Mouse (Mus musculus) midbrain, postnatal 0 days (tissue): ENCODE results near the gene Gm8251. TPM values are rescaled to one million over a fixed set of nuclear protein-coding genes. Genes with fewer than 3 reads are reported as not detected.

ENCODE experiments used
- ATAC-seq: fragments of 200-750 bp; cut with Nextera tagmentation; 2 replicates; pipeline ENCODE4 v1.8.0; 2017; ENCODE audit warnings: moderate number of reproducible peaks, mild to moderate bottlenecking, moderate TSS enrichment, moderate library complexity; ENCODE audit not compliant: low FRiP score
- DNase-seq: peaks from one replicate; pipeline ENCODE4 v3.0.0-alpha.2; 2015; ENCODE audit warnings: low spot score
- H3K27ac ChIP-seq: fragments of 300-500 bp; sonication (generic); 2 replicates; pipeline ENCODE4 v1.5.1; 2014; ENCODE audit warnings: low read depth, mild to moderate bottlenecking, low read length, mixed read lengths
- H3K27me3 ChIP-seq: fragments of 300-500 bp; sonication (generic); 2 replicates; pipeline ENCODE4 v1.6.1; 2014; ENCODE audit warnings: low read length, control low read depth, mixed read lengths; ENCODE audit not compliant: insufficient read depth
- H3K36me3 ChIP-seq: fragments of 300-500 bp; sonication (generic); 2 replicates; pipeline ENCODE4 v1.6.1; 2014; ENCODE audit warnings: low read length, control low read depth, mixed read lengths; ENCODE audit not compliant: insufficient read depth
- H3K4me1 ChIP-seq: fragments of 300-500 bp; sonication (generic); 2 replicates; pipeline ENCODE4 v1.6.1; 2014; ENCODE audit warnings: mild to moderate bottlenecking, control low read depth, antibody characterized with exemption, low read length, mixed read lengths; ENCODE audit not compliant: insufficient read depth
- H3K4me2 ChIP-seq: fragments of 300-500 bp; sonication (generic); 2 replicates; pipeline ENCODE4 v1.6.1; 2014; ENCODE audit warnings: low read depth, mild to moderate bottlenecking, low read length, mixed read lengths; ENCODE audit not compliant: poor library complexity, severe bottlenecking
- H3K4me3 ChIP-seq: fragments of 300-500 bp; sonication (generic); 2 replicates; pipeline ENCODE4 v1.5.1; 2014; ENCODE audit warnings: low read depth, mild to moderate bottlenecking, low read length, moderate library complexity
- H3K9ac ChIP-seq: fragments of 300-500 bp; sonication (generic); replicated peaks from 2 replicates; pipeline ENCODE4 v1.6.1; 2014; ENCODE audit warnings: mild to moderate bottlenecking, low read length, moderate library complexity, mixed read lengths; ENCODE audit not compliant: poor library complexity, severe bottlenecking
- H3K9me3 ChIP-seq: fragments of 300-500 bp; sonication (generic); 2 replicates; pipeline ENCODE4 v1.6.1; 2016; ENCODE audit warnings: low read length, control low read depth
- CTCF ChIP-seq: IDR thresholded peaks from 2 replicates; pipeline ENCODE4 v1.5.1; 2016; ENCODE audit warnings: antibody characterized with exemption, mild to moderate bottlenecking
- WGBS: fragments of 180-500 bp; shearing (Covaris S2); extraction: QIAGEN DNeasy Blood & Tissue Kit; methylation state at CpG from one replicate; pipeline ENCODE4 v1.1.7; 2014; 5-methylcytosine and 5-hydroxymethylcytosine counted together
- polyA plus RNA-seq: library from polyadenylated mRNA; unstranded; fragments of >200 nt; fragmentation: Nextera tagmentation; extraction: Ambion mirVana; gene quantifications from 2 replicates; pipeline ENCODE4 v1.2.1, GENCODE M21; 2015
- total RNA-seq: library from RNA; depleted of rRNA; stranded (reverse); fragments of >200 nt; gene quantifications from 2 replicates; pipeline ENCODE4 v1.2.3, GENCODE M21; 2014; rRNA removed

Gm8251 gene
- total RNA-seq (0.05 and 0.09 TPM in 2 replicates), polyA plus RNA-seq (not detected in 2 replicates)

DNA sequence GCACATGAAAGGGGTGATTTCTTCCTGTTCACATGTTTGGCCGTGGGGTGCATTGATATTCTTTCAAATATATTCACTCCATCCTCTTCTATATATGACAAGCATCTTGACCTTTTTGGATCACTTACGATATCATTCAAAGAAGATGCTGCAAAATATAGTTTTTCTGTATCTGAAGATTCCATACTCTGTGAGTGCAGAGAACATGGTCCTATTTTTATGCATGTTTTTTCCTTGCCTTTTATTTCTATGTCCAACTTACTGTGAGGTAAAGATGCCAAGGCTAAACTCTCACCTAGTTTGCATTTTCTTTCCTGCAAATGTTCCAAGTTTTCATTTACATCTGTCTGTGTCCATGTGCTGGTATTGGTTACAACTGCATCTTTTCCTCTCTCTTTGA lies at the start of gene Gm8251:
Gm8251 (minus strand) TSS at position 101 of the 400 bp plus-strand sequence.
- Histone ChIP-seq H3K4me2 (no peak within 1 kb of the TSS), H3K9me3 (no peaks in the 10 kb centered on the region)
- 95% methylated on average over 2 of the region's 2 CpGs for WGBS

DNA sequence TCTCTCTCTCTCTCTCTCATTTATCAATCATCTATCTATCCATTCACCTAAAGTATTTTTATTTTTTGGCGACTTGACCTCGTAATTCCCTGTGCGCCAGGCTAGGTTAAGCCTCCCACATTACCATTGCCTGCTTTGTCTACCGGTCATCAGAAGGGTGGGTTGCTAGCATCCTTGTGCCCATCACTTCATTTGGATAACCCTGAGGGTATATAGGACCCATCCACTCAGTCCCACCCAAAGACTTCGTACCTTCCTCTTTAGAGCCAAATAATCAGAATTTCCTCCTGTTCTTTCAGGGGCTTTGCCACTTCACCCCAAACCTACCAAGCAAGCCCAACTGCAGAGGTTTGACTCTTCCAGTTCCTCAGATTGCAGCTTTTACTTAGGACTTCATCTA lies 41.2 kb upstream of the Gm8251 start:
- TF ChIP-seq CTCF = no peak
- H3K36me3 ChIP-seq = peaks cover 5% of the 10 kb centered on the region; the same call in 1 of the 2 replicates
- H3K4me1 ChIP-seq = no peaks in the 10 kb centered on the region; the same call in 1 of the 2 replicates
- no peaks in the 10 kb centered on the region for H3K27me3 ChIP-seq
- ATAC-seq = no peak
- no peak for DNase-seq
- H3K9ac ChIP-seq = no peak overlapping the region
- peak overlapping the region; percentile 71 for H3K4me2 ChIP-seq
- peak overlapping the region; percentile 85 for H3K4me3 ChIP-seq
- no peaks in the 10 kb centered on the region for H3K9me3 ChIP-seq
- WGBS = 12% methylated on average over 5 of the region's 5 CpGs
- no peak overlapping the region for H3K27ac ChIP-seq

More for the DNA sequence above, at the start of gene Gm8251:
- Histone ChIP-seq H3K27ac (no peak within 1 kb of the TSS), H3K27me3 (no peaks in the 10 kb centered on the region), H3K9ac (no peak within 1 kb of the TSS), H3K4me1 (no peaks in the 10 kb centered on the region), H3K4me3 (no peak within 1 kb of the TSS), H3K36me3 (no peaks in the 10 kb centered on the region)
- no peak for TF ChIP-seq CTCF
- DNase-seq (no peak), ATAC-seq (no peak)

DNA sequence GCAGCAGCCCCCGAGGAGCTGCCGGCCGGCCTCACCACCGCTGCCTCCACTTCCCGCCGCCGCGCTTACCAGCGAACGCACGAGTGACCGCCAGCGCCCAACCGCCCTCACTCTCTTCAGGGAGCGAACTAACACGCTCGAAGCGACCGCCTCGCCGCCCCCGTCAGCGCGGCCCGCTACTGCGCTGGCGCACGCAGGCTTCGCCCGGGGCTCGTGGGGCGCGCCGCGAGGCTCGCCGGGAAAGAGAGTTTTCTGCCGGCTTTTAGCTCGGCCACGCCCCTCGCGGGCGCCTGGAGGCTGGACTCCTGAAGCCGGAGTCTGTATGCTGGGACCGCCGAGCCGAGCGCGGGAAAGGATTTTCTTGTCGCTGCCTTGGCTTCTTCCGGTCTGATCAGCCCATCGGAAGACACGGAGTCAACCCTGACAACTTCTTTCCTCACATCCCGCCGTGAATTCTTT lies 40.6 kb upstream of the Gm8251 start, which contains the start of gene Tex30:
Tex30 (minus strand) TSS at position 183 of the 459 bp plus-strand sequence.
- WGBS = under 1% methylated on average over 55 of the region's 55 CpGs
- peak within 1 kb of the TSS; percentile 85 for H3K4me3 ChIP-seq
- ATAC-seq (peak; percentile 98), DNase-seq (peak; percentile 98)
- no peaks in the 10 kb centered on the region for H3K27me3 ChIP-seq
- no peaks in the 10 kb centered on the region for H3K36me3 ChIP-seq
- no peaks in the 10 kb centered on the region for H3K9me3 ChIP-seq
- H3K9ac ChIP-seq = peak within 1 kb of the TSS; percentile 68
- 0 out of 2 replicates have a peak, but pooled peaks have one; percentile 10 for TF ChIP-seq CTCF
- peak within 1 kb of the TSS; percentile 71 for H3K4me2 ChIP-seq
- H3K27ac ChIP-seq = peak within 1 kb of the TSS; percentile 62; the same call in 1 of the 2 replicates
- H3K4me1 ChIP-seq = no peaks in the 10 kb centered on the region; the same call in 1 of the 2 replicates

DNA sequence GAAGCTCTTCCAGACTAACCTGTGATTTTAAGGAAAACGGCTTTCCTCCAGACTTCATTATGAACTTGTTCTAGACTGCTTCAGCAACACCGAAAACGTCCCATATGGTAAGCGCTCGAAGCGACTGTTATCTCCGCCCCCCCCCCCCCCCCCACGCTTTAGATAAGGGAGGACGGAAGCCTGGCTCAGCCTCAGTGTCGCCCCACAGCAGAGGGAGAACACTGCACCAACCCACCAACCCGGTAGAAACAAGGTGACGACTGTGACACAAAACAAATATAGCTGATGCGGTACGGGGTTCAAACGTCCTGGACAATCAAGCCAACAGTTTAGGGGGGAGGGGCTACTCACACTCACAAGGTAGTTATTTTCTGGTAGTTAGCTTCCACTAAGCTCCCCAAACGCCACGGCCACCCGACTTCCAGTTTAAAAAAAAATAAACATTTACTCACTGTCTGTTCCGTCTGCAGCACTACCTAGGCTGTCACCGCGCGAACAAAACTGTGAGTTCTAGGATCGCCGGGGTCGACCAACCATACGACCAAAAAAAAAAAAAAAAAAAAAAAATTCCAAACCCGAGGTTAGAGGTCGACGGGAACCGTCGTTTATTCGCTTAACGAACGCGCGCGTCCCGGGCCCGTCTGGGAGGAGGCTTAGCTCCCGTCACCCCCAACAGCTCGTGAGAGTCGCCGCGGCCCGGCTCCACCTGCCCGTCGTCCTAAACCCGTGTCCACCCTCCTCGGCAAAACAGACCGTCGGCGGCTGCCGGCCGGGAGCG lies 39.9 kb upstream of the Gm8251 start:
- peak; percentile 76 for ATAC-seq

GRCm38 (mm10) chr1:44064625-44065024 lies 2.9 kb upstream of the Gm8251 start:
- ATAC-seq (no peak), DNase-seq (peak; percentile 54)
- TF ChIP-seq CTCF = peak; percentile 63
- Histone ChIP-seq H3K36me3 (no peaks in the 10 kb centered on the region), H3K27ac (no peak overlapping the region), H3K9me3 (no peaks in the 10 kb centered on the region), H3K27me3 (no peaks in the 10 kb centered on the region), H3K4me2 (no peak overlapping the region), H3K9ac (no peak overlapping the region), H3K4me3 (no peak overlapping the region), H3K4me1 (no peaks in the 10 kb centered on the region)
- 0% methylated on average over 1 of the region's 1 CpGs for WGBS

More for the DNA sequence above, 39.9 kb upstream of the Gm8251 start:
- TF ChIP-seq CTCF = no peak
- H3K27ac ChIP-seq = peak overlapping the region; percentile 62; the same call in 1 of the 2 replicates
- H3K9ac ChIP-seq = peak overlapping the region; percentile 68
- H3K27me3 ChIP-seq = no peaks in the 10 kb centered on the region
- peak overlapping the region; percentile 71 for H3K4me2 ChIP-seq
- DNase-seq = peak; percentile 35
- whole genome bisulfite sequencing = under 1% methylated on average over 54 of the region's 55 CpGs
- no peaks in the 10 kb centered on the region for H3K9me3 ChIP-seq
- no peaks in the 10 kb centered on the region for H3K36me3 ChIP-seq
- no peaks in the 10 kb centered on the region; the same call in 1 of the 2 replicates for H3K4me1 ChIP-seq
- peak overlapping the region; percentile 85 for H3K4me3 ChIP-seq

- DNase-seq = no peak
- Histone ChIP-seq H3K4me3 (no peak overlapping the region), H3K4me1 (no peaks in the 10 kb centered on the region), H3K4me2 (no peak overlapping the region), H3K27ac (no peak overlapping the region), H3K27me3 (no peaks in the 10 kb centered on the region), H3K36me3 (no peaks in the 10 kb centered on the region), H3K9ac (no peak overlapping the region), H3K9me3 (no peaks in the 10 kb centered on the region)
- no peak for TF ChIP-seq CTCF
- no peak for ATAC-seq
- 93% methylated on average over 6 of the region's 6 CpGs for WGBS
Measured at GRCm38 (mm10) chr1:44063439-44063838, 1.7 kb upstream of the Gm8251 start.
